Mouse (Mus musculus) neural tube, embryonic 11.5 days (tissue): ENCODE results near the gene Dyrk1a. TPM values are rescaled to one million over a fixed set of nuclear protein-coding genes. Genes with fewer than 3 reads are reported as not detected.

ENCODE experiments used
- ATAC-seq: fragments of 200-750 bp; cut with Nextera tagmentation; 2 replicates; pipeline ENCODE4 v1.8.0; 2017; ENCODE audit warnings: moderate number of reproducible peaks, mild to moderate bottlenecking, moderate TSS enrichment, moderate library complexity; ENCODE audit not compliant: insufficient read depth, low FRiP score, low TSS enrichment
- DNase-seq: peaks from one replicate; pipeline ENCODE4 v3.0.0-alpha.2; 2015; ENCODE audit warnings: low spot score
- H3K27ac ChIP-seq: fragments of 300-500 bp; sonication (generic); 2 replicates; pipeline ENCODE4 v1.5.1; 2014; ENCODE audit warnings: low read depth, mild to moderate bottlenecking, low read length
- H3K27me3 ChIP-seq: fragments of 300-500 bp; sonication (generic); 2 replicates; pipeline ENCODE4 v1.6.1; 2014; ENCODE audit warnings: mild to moderate bottlenecking, low read length, mixed read lengths; ENCODE audit not compliant: control insufficient read depth, insufficient read depth
- H3K36me3 ChIP-seq: fragments of 300-500 bp; sonication (generic); 2 replicates; pipeline ENCODE4 v1.6.1; 2014; ENCODE audit warnings: mild to moderate bottlenecking, low read length, moderate library complexity, mixed read lengths; ENCODE audit not compliant: control insufficient read depth, insufficient read depth
- H3K4me1 ChIP-seq: fragments of 300-500 bp; sonication (generic); 2 replicates; pipeline ENCODE4 v1.6.1; 2014; ENCODE audit warnings: low read length, mixed read lengths; ENCODE audit not compliant: control insufficient read depth, insufficient read depth
- H3K4me2 ChIP-seq: fragments of 300-500 bp; sonication (generic); 2 replicates; pipeline ENCODE4 v1.6.1; 2014; ENCODE audit warnings: low read depth, mild to moderate bottlenecking, moderate library complexity
- H3K4me3 ChIP-seq: fragments of 300-500 bp; sonication (generic); 2 replicates; pipeline ENCODE4 v1.5.1; 2014; ENCODE audit warnings: low read depth, low read length
- H3K9ac ChIP-seq: fragments of 300-500 bp; sonication (generic); 2 replicates; pipeline ENCODE4 v1.6.1; 2014; ENCODE audit warnings: mild to moderate bottlenecking, low read length
- H3K9me3 ChIP-seq: fragments of 300-500 bp; sonication (generic); 2 replicates; pipeline ENCODE4 v1.6.1; 2016; ENCODE audit warnings: low read length; ENCODE audit not compliant: control insufficient read depth
- WGBS: fragments of 180-500 bp; shearing (Covaris S2); extraction: QIAGEN DNeasy Blood & Tissue Kit; methylation state at CpG from one replicate; pipeline ENCODE4 v1.1.7; 2014; 5-methylcytosine and 5-hydroxymethylcytosine counted together
- polyA plus RNA-seq: library from polyadenylated mRNA; unstranded; fragments of >200 nt; fragmentation: Nextera tagmentation; extraction: Ambion mirVana; gene quantifications from 2 replicates; pipeline ENCODE4 v1.2.1, GENCODE M21; 2014

Dyrk1a gene
- polyA plus RNA-seq, 1 experiment from 2014 or later = 12.1 TPM

DNA sequence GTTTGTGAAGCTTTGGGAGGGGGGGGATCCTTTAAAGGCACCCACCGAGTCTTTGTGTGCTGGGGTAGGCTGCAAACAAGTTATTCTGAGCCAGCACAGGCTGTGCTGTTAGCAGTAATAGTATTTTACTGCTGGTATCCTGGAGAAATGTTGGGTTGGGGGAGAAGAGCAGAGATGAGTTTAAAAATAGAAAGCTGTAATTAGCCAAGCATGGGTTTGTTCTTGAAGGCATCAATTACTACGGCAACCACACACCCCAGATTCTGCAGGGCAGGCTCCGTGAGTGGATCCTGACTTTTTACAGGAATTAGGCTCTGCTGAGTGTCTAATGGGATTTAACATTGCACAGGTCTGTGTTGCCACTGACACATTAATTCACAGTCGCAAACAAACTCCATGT is 149.1 kb downstream of the Dyrk1a start:
- ATAC-seq (no peak), DNase-seq (no peak)
- peaks cover 10% of the 10 kb centered on the region for H3K4me1 ChIP-seq
- H3K36me3 ChIP-seq = no peaks in the 10 kb centered on the region
- WGBS = 70% methylated on average over 4 of the region's 4 CpGs
- H3K27me3 ChIP-seq = no peaks in the 10 kb centered on the region
- no peaks in the 10 kb centered on the region for H3K9me3 ChIP-seq
- H3K9ac ChIP-seq = no peak overlapping the region
- H3K27ac ChIP-seq = no peak overlapping the region
- no peak overlapping the region for H3K4me3 ChIP-seq
- H3K4me2 ChIP-seq = no peak overlapping the region

DNA sequence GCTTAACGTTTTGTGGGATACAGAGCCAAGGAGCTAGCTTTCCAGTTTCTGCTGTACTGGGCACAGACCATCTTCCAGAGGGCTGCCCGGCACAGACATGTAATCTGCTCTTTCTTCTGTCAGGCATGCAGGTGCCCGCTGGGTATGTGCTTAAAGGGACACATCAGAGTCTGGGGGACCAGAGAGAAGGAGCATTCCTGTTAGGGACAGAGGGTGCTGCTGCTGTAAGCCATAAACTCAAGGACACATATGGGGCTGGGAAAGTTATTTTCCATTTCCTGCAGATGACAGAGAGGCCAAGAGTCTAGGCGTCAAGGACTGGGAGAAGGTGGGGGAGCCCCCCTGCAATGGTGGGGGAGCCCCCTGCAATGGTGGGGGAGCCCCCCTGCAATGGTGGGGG is 149.7 kb downstream of the Dyrk1a start:
- peaks cover 7% of the 10 kb centered on the region for H3K4me1 ChIP-seq
- H3K36me3 ChIP-seq = no peaks in the 10 kb centered on the region
- ATAC-seq = no peak
- H3K9me3 ChIP-seq = no peaks in the 10 kb centered on the region
- no peaks in the 10 kb centered on the region for H3K27me3 ChIP-seq
- DNase-seq = no peak
- no peak overlapping the region for H3K9ac ChIP-seq
- no peak overlapping the region for H3K27ac ChIP-seq
- H3K4me3 ChIP-seq = no peak overlapping the region
- no peak overlapping the region for H3K4me2 ChIP-seq
- 88% methylated on average over 4 of the region's 4 CpGs for WGBS

DNA sequence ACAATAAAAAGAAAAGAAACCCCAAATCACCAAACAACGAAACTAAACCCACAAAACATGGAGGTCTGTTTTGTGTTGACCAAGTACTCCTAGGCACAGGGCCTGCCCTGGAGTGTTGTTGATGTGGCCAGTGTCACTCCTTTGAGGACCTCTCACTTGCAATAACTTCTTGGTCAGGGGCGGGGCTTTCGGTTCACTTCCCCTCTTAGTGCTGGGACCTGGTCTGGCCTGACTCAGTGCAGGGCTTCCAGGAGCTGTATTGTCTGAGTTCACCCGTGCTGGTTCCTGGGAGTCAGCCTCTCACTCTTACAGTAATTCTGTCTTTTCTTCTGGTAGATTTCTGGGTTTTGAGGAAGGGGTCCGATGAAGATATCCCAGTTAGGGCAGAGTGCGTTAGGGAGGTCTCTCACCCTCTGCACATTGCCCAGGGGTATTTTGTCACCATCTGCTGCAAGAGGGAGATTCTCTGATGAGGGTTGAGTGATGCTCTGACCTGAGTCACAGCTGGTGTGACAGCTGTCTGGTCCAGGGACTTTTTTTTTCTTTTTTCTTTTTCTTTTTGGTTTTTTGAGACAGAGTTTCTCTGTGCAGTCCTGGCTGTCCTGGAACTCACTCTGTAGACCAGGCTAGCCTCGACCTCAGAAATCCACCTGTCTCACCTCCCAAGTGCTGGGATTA is 150.8 kb downstream of the Dyrk1a start:
- Histone ChIP-seq H3K4me2 (no peak overlapping the region), H3K4me1 (no peaks in the 10 kb centered on the region), H3K36me3 (no peaks in the 10 kb centered on the region), H3K4me3 (no peak overlapping the region), H3K27me3 (no peaks in the 10 kb centered on the region), H3K9ac (no peak overlapping the region), H3K27ac (no peak overlapping the region), H3K9me3 (no peaks in the 10 kb centered on the region)
- 73% methylated on average over 7 of the region's 7 CpGs for WGBS
- no peak for DNase-seq
- ATAC-seq = no peak

DNA sequence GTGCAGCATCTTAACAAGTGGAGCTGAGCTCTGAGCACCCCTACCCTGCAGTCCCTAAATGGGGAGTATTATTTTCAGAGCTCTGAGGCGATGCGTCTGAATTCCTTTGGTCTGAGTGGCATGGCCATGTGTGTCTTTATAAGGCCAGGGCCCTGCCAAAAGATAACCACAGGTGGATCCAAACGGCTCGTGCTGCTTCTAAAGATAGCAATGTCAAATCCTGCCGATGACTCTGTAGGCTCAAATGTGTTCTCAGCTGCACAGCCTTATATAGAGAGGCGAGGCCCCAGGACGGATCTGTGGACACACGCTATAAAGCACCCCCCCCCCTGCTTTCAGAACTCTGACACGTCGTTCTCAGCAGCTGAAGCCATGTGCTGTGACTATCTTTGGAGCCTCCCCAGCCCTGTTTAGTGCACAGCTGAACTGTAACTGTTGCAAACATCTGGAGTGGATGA is 151.8 kb downstream of the Dyrk1a start:
- 68% methylated on average over 10 of the region's 10 CpGs for WGBS
- H3K36me3 ChIP-seq = no peaks in the 10 kb centered on the region

DNA sequence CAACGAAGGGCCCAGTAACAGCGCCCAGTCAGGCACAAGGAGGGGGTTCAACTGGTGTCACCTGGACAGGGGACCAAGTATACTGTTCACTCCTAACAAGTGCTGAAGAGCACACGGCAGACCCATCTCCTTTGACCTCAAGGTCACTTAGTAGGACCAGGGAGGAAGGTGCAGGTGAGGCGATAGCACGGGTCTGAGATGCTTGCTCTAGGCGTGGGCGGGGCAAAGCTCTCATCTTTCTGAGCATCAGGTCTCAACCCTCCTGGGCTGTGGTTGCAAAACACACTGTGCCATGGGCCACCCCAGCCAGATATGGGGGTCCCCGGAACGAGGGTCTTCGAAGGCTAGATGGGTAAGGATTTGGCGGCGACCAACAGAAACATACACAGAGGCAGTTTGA is 153.1 kb downstream of the Dyrk1a start:
- Histone ChIP-seq H3K27ac (no peak overlapping the region), H3K9ac (no peak overlapping the region), H3K9me3 (no peaks in the 10 kb centered on the region), H3K4me1 (no peaks in the 10 kb centered on the region), H3K4me3 (no peak overlapping the region), H3K36me3 (no peaks in the 10 kb centered on the region), H3K27me3 (no peaks in the 10 kb centered on the region), H3K4me2 (no peak overlapping the region)
- 75% methylated on average over 12 of the region's 12 CpGs for WGBS
- ATAC-seq = no peak
- no peak for DNase-seq

More for the DNA sequence above, 151.8 kb downstream of the Dyrk1a start:
- DNase-seq = no peak
- Histone ChIP-seq H3K9me3 (no peaks in the 10 kb centered on the region), H3K9ac (no peak overlapping the region), H3K27ac (no peak overlapping the region), H3K4me2 (no peak overlapping the region), H3K27me3 (no peaks in the 10 kb centered on the region), H3K4me1 (no peaks in the 10 kb centered on the region), H3K4me3 (no peak overlapping the region)
- ATAC-seq = no peak

DNA sequence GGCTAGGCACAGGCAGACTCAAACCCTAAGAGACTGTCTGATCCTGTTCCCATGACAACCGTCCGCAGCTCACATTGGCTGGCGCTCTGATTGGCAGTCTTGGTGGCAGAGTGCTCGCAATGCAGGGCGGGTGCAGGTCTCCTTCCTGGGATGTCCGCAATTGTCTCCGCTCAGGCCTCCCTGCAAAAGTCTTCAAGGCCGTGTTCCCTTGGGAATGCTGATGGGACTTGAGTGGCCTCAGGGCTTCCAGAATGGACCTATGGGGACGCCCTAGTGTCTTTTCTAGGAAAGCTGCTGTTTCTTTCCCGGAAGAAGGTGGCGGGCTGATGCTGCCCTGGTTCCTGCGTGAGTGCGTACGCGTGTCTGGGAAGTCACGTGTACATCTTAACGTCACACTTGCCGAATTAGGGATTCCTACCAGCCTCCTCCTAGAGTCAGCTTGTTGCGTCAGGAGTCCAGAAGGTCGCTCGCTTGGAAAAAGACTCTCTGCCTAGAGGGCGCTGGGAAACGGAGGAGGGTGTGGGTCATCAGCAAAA is 154.3 kb downstream of the Dyrk1a start:
- peak overlapping the region; percentile 45; the same call in 1 of the 2 replicates for H3K27ac ChIP-seq
- no peaks in the 10 kb centered on the region for H3K27me3 ChIP-seq
- H3K4me2 ChIP-seq = peak overlapping the region; percentile 89
- DNase-seq (peak; percentile 89), ATAC-seq (peak; percentile 97)
- no peaks in the 10 kb centered on the region for H3K36me3 ChIP-seq
- H3K9me3 ChIP-seq = no peaks in the 10 kb centered on the region
- peak overlapping the region; percentile 40 for H3K4me3 ChIP-seq
- WGBS = 0% methylated on average over 23 of the region's 23 CpGs
- H3K4me1 ChIP-seq = no peaks in the 10 kb centered on the region
- H3K9ac ChIP-seq = peak overlapping the region; percentile 35

DNA sequence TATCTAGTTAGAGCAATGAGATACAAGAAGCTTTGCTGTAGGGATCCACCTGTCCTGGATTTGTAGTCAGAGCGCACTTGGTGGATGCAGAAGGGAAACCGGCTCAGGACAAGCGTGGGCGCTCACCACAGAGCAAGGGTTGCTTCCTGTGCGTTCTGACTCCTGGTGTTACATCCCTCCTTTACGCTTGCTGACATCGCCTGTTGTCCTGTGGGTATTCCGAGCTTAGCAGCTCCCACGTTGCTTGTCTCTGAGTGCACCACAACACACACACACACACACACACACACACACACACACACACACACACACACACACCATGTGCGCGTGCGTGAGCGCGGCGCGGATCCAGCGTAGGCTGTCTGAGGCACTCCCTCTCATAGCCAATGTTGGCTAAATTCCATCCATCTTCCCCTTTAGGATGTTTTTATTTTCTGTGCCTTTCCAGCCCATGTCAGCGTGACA is 155.0 kb downstream of the Dyrk1a start:
- WGBS = 3% methylated on average over 18 of the region's 18 CpGs
- Histone ChIP-seq H3K4me2 (peak overlapping the region; percentile 89), H3K27me3 (no peaks in the 10 kb centered on the region), H3K9me3 (no peaks in the 10 kb centered on the region), H3K9ac (peak overlapping the region; percentile 35), H3K4me1 (no peaks in the 10 kb centered on the region), H3K36me3 (no peaks in the 10 kb centered on the region), H3K27ac (peak overlapping the region; percentile 49; the same call in 1 of the 2 replicates), H3K4me3 (peak overlapping the region; percentile 40)
- DNase-seq (peak; percentile 28), ATAC-seq (peak; percentile 29)

DNA sequence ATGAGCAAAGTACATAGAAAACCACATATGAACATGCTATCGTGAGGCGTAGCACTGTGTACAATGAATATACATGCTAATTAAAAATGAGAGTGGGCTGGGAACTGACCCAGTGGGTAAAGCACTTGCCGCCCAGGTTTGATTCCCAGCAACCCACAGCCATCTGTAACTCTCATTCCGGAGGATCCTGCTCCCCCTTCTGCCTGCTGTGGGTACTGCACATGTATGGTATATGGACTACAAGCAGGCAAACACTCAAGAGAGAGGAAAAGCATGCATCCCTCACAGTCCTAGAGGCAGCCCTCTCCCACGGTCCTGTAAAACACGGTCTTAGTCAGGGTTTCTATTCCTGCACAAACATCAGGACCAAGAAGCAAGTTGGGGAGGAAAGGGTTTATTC is 159.4 kb downstream of the Dyrk1a start:
- 90% methylated on average over 6 of the region's 6 CpGs for WGBS
- H3K36me3 ChIP-seq = no peaks in the 10 kb centered on the region
- H3K4me3 ChIP-seq = no peak overlapping the region
- no peaks in the 10 kb centered on the region for H3K4me1 ChIP-seq
- no peak overlapping the region for H3K9ac ChIP-seq
- H3K27ac ChIP-seq = no peak overlapping the region
- no peaks in the 10 kb centered on the region for H3K9me3 ChIP-seq
- no peak for ATAC-seq
- no peak for DNase-seq
- H3K4me2 ChIP-seq = no peak overlapping the region
- no peaks in the 10 kb centered on the region for H3K27me3 ChIP-seq

DNA sequence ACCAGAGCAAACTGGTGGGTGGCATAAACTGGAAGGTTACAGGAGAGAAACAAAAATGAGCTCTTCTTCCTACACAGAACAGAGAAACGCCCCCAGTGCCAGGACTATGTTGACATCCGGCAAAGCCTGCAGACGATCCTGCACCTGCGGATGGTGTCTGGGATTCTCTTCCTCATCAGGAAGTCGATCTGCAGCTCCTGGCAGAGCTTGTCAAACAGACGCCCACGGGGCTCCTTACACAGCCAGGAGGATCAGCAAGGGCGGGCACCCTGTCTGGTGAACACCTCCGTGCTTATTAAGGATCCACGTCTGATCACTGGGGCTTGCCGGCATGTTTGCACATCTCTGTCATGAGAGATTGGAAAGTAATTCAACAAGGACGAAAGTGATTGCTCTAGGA is 161.2 kb downstream of the Dyrk1a start:
- H3K9ac ChIP-seq = no peak overlapping the region
- no peak overlapping the region for H3K4me3 ChIP-seq
- H3K36me3 ChIP-seq = no peaks in the 10 kb centered on the region
- DNase-seq = no peak
- ATAC-seq = no peak
- no peaks in the 10 kb centered on the region for H3K4me1 ChIP-seq
- H3K4me2 ChIP-seq = no peak overlapping the region
- H3K27ac ChIP-seq = no peak overlapping the region
- no peaks in the 10 kb centered on the region for H3K9me3 ChIP-seq
- no peaks in the 10 kb centered on the region for H3K27me3 ChIP-seq
- 70% methylated on average over 12 of the region's 12 CpGs for WGBS
